Mouse (Mus musculus) liver, embryonic 14.5 days (tissue): ENCODE measurements around the gene Zfp652. TPM values are rescaled to one million over a fixed set of nuclear protein-coding genes. Genes with fewer than 3 reads are reported as not detected.

Experiments used
- ATAC-seq: fragments of 200-750 bp; cut with Nextera tagmentation; 2 replicates; pipeline ENCODE4 v1.8.0; 2017; ENCODE audit warnings: moderate number of reproducible peaks, mild to moderate bottlenecking, moderate library complexity; ENCODE audit not compliant: insufficient read depth
- DNase-seq, 3 experiments: peaks; one replicate each; pipeline ENCODE4 v3.0.0-alpha.2; 2012 to 2013; ENCODE audit warnings: low read depth in 3 of 3, low spot score in 3 of 3
- H3K27ac ChIP-seq: fragments of 300-500 bp; sonication (generic); 2 replicates; pipeline ENCODE4 v1.5.1; 2014; ENCODE audit warnings: moderate library complexity, mild to moderate bottlenecking, control low read depth, inconsistent platforms
- H3K27me3 ChIP-seq: fragments of 300-500 bp; sonication (generic); 2 replicates; pipeline ENCODE4 v1.6.1; 2014; ENCODE audit warnings: mild to moderate bottlenecking, low read length, moderate library complexity; ENCODE audit not compliant: control insufficient read depth, insufficient read depth
- H3K36me3 ChIP-seq: fragments of 300-500 bp; sonication (generic); replicated peaks from 2 replicates; pipeline ENCODE4 v1.6.1; 2014; ENCODE audit warnings: low read depth; ENCODE audit not compliant: control insufficient read depth, insufficient read depth
- H3K4me1 ChIP-seq, 2 experiments: fragments of 200-500 bp in 1 of 2; fragments of 300-500 bp in 1 of 2; sonication (generic) in 1 of 2; replicated peaks; 2 replicates each; pipeline ENCODE4 v1.6.1; 2012 to 2014; ENCODE audit warnings: antibody characterized with exemption in 1 of 2, inconsistent platforms in 1 of 2, low read length in 1 of 2; ENCODE audit not compliant: control insufficient read depth in 2 of 2, insufficient read depth in 2 of 2
- H3K4me2 ChIP-seq: fragments of 300-500 bp; sonication (generic); 2 replicates; pipeline ENCODE4 v1.6.1; 2014; ENCODE audit warnings: low read depth, mild to moderate bottlenecking, control low read depth, moderate library complexity
- H3K4me3 ChIP-seq, 2 experiments: fragments of 200-500 bp in 1 of 2; fragments of 300-500 bp in 1 of 2; sonication (generic) in 1 of 2; 2 replicates each; pipeline ENCODE4 v1.5.1; 2012 to 2014; ENCODE audit warnings: low read depth in 2 of 2, low read length in 2 of 2, mild to moderate bottlenecking in 2 of 2, control low read depth in 1 of 2, inconsistent platforms in 1 of 2, moderate library complexity in 1 of 2; ENCODE audit not compliant: insufficient read depth in 1 of 2
- H3K9ac ChIP-seq: fragments of 300-500 bp; sonication (generic); replicated peaks from 2 replicates; pipeline ENCODE4 v1.6.1; 2014; ENCODE audit warnings: mild to moderate bottlenecking, control low read depth, moderate library complexity
- H3K9me3 ChIP-seq: fragments of 300-500 bp; sonication (generic); 2 replicates; pipeline ENCODE4 v1.6.1; 2016; ENCODE audit warnings: low read length, mixed read lengths; ENCODE audit not compliant: control insufficient read depth
- CTCF ChIP-seq: IDR thresholded peaks from 2 replicates; pipeline ENCODE4 v1.5.1; 2016; ENCODE audit warnings: antibody characterized with exemption, low read depth, control low read depth
- EP300 ChIP-seq: IDR thresholded peaks from 2 replicates; pipeline ENCODE4 v1.6.1; 2016; ENCODE audit warnings: antibody characterized with exemption, low read depth
- whole genome bisulfite sequencing: fragments of 180-500 bp; shearing (Covaris S2); extraction: QIAGEN DNeasy Blood & Tissue Kit; methylation state at CpG from one replicate; pipeline ENCODE4 v1.1.7; 2014; ENCODE audit not compliant: insufficient replicate concordance; 5-methylcytosine and 5-hydroxymethylcytosine counted together
- polyA plus RNA-seq, 2 experiments: library from polyadenylated mRNA; depleted of rRNA in 1 of 2; stranded (reverse) in 1 of 2; unstranded in 1 of 2; fragments of >200 nt; fragmentation: Nextera tagmentation in 1 of 2; extraction: Ambion mirVana in 1 of 2; gene quantifications; 2 replicates each; pipeline versions ENCODE4 v1.2.1 to v1.2.3; 2012 to 2014

Zfp652 gene
- polyA plus RNA-seq, 2 experiments: 3.7 to 5.4 TPM

- H3K36me3 ChIP-seq: no peaks in the 10 kb centered on the region
- ATAC-seq (peak; percentile 44), DNase-seq (peak; percentile 65 to 72 (median 70))
- H3K27ac ChIP-seq: peak overlapping the region; percentile 97
- H3K4me1 ChIP-seq: peaks cover 17 to 20% of the 10 kb centered on the region in 2 experiments
- H3K4me3 ChIP-seq: peak overlapping the region; percentile 76 to 78
- TF ChIP-seq CTCF (no peak), EP300 (peak; percentile 62)
- H3K9ac ChIP-seq: peak overlapping the region; percentile 78
- no peaks in the 10 kb centered on the region for H3K27me3 ChIP-seq
- WGBS: 11% methylated on average over 3 of the region's 3 CpGs
- H3K9me3 ChIP-seq: no peaks in the 10 kb centered on the region
- peak overlapping the region; percentile 95 for H3K4me2 ChIP-seq
These were observed 147.6 kb downstream of the Zfp652 start for GRCm38 (mm10) chr11:95860071-95860490.

GRCm38 (mm10) chr11:95861397-95861796 is 148.9 kb downstream of the Zfp652 start:
- Histone ChIP-seq H3K4me2 (peak overlapping the region; percentile 28), H3K4me1 (peaks cover 17 to 20% of the 10 kb centered on the region in 2 experiments), H3K27me3 (no peaks in the 10 kb centered on the region), H3K4me3 (no peak overlapping the region), H3K27ac (no peak overlapping the region), H3K9ac (no peak overlapping the region; the same call in 1 of the 2 replicates), H3K9me3 (no peaks in the 10 kb centered on the region), H3K36me3 (no peaks in the 10 kb centered on the region)
- no peak for TF ChIP-seq EP300
- TF ChIP-seq CTCF: no peak
- ATAC-seq: no peak
- 75% methylated on average over 8 of the region's 8 CpGs for WGBS
- no peak for DNase-seq

GRCm38 (mm10) chr11:95869442-95869841 is 157.0 kb downstream of the Zfp652 start:
- Histone ChIP-seq H3K4me3 (no peak overlapping the region), H3K9ac (no peak overlapping the region), H3K4me2 (no peak overlapping the region), H3K4me1 (peaks cover 0 to 18% of the 10 kb centered on the region in 2 experiments; a peak in 2 of 4 replicates), H3K27me3 (no peaks in the 10 kb centered on the region), H3K27ac (no peak overlapping the region), H3K36me3 (no peaks in the 10 kb centered on the region), H3K9me3 (no peaks in the 10 kb centered on the region)
- WGBS: 70% methylated on average over 4 of the region's 4 CpGs
- TF ChIP-seq EP300: no peak
- TF ChIP-seq CTCF: no peak
- ATAC-seq (no peak), DNase-seq (no peak)

- Histone ChIP-seq H3K9ac (no peak overlapping the region), H3K4me3 (no peak overlapping the region), H3K4me2 (no peak overlapping the region), H3K27ac (no peak overlapping the region), H3K9me3 (no peaks in the 10 kb centered on the region), H3K27me3 (no peaks in the 10 kb centered on the region), H3K36me3 (no peaks in the 10 kb centered on the region), H3K4me1 (peaks cover 0 to 18% of the 10 kb centered on the region in 2 experiments; a peak in 2 of 4 replicates)
- TF ChIP-seq CTCF (no peak), EP300 (no peak)
- 47% methylated on average over 6 of the region's 6 CpGs for WGBS
- DNase-seq (no peak), ATAC-seq (no peak)
These were observed 157.5 kb downstream of the Zfp652 start for GRCm38 (mm10) chr11:95869918-95870470.

GRCm38 (mm10) chr11:95875804-95876203 is 163.3 kb downstream of the Zfp652 start:
- Histone ChIP-seq H3K27ac (no peak overlapping the region), H3K36me3 (no peaks in the 10 kb centered on the region), H3K4me1 (no peaks in the 10 kb centered on the region), H3K27me3 (no peaks in the 10 kb centered on the region), H3K9ac (no peak overlapping the region), H3K9me3 (no peaks in the 10 kb centered on the region), H3K4me2 (no peak overlapping the region), H3K4me3 (no peak overlapping the region; a peak in 1 of 4 replicates)
- ATAC-seq (0 out of 2 replicates have a peak, but pooled peaks have one; percentile 8), DNase-seq (no peak)
- WGBS: 27% methylated on average over 9 of the region's 9 CpGs
- TF ChIP-seq EP300 (no peak), CTCF (no peak)
